In the genomic region with DNA sequence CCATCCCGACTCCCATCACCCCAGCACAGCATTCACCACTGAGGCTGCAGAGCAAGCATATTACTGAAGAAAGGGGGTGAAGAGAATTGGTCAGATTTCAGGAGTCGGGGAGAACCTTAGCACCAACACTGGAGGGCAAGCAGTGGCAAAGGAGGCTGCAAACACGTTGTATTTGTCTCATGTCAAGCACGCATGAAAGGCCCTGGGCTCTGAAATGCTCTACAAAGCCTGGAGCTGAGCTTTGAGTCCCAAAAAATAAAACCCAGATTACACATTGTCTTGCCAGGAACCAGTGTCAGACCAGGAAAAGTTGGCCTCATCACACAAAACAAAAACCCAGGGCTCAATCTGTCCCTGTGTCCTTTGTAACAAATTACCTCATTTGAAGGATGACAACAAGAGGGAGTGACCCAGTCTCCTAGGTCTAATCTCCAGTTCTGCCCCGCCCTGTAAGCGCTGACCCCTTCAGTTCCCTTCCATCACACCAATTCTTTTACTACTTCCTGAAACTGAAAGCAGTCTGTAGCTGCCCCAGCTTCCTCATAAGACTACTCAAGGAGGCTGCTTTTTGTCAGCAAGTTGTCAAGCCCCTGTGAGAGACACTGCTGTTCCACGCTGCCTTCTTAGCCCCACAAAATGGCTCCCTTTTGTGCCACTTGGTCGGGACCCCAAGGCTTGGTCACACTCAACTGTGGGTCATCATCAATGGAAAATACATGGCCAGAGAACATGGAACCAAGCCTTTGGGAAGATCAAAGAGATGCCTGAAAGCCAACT, we compare ENCODE assay signal across 7 mouse cellular contexts. TPM values are rescaled to one million over a fixed set of nuclear protein-coding genes. Genes with fewer than 3 reads are reported as not detected.
DNase-seq lines count a peak whose midpoint lies in the region; ATAC-seq and TF ChIP-seq lines count a peak whose summit lies in the region.

No protein-coding gene starts in this region.

- no peak for ATAC-seq in heart, embryonic 15.5 days (replicated peaks; ENCODE audit: insufficient number of reproducible peaks, insufficient read depth, low FRiP score, low read depth)
- no peak for ATAC-seq in liver, embryonic 12.5 days

- H3K36me3 ChIP-seq in ES-E14 (ENCODE audit: control insufficient read depth, insufficient read depth, low read length, poor library complexity, severe bottlenecking) (peaks cover 4% of the 10 kb centered on the region; the same call in 1 of the 2 replicates), myocyte (ENCODE audit: control insufficient read depth, insufficient read depth) (no peaks in the 10 kb centered on the region)
- H3K36me3 ChIP-seq in heart, embryonic 15.5 days: no peaks in the 10 kb centered on the region
- H3K36me3 ChIP-seq in liver, embryonic 12.5 days: peaks cover 11% of the 10 kb centered on the region

- no peaks in the 10 kb centered on the region for H3K27me3 ChIP-seq in heart, embryonic 15.5 days
- H3K27me3 ChIP-seq in liver, embryonic 12.5 days (replicated peaks): no peaks in the 10 kb centered on the region
- no peaks in the 10 kb centered on the region for H3K27me3 ChIP-seq in myocyte (ENCODE audit: control insufficient read depth, insufficient read depth, insufficient read length)

- H3K4me3 ChIP-seq in ES-E14 (ENCODE audit: insufficient read depth in 1 of 2, low read depth in 1 of 2, low read length in 2 of 2, poor library complexity in 1 of 2, severe bottlenecking in 1 of 2): peak overlapping the region; percentile 74 to 99
- peak overlapping the region; percentile 92 for H3K4me3 ChIP-seq in brown adipose tissue, adult 24 weeks (ENCODE audit: insufficient read depth, low read depth, low read length)
- H3K4me3 ChIP-seq in heart, embryonic 15.5 days: peak overlapping the region; percentile 86
- H3K4me3 ChIP-seq in liver, embryonic 12.5 days: peak overlapping the region; percentile 88
- H3K4me3 ChIP-seq in myocyte: peak overlapping the region; percentile 92

- peaks cover 64% of the 10 kb centered on the region for H3K79me2 ChIP-seq in myocyte (ENCODE audit: control insufficient read depth, insufficient read depth)

- peak overlapping the region; percentile 59 for H3ac ChIP-seq in myocyte (ENCODE audit: control insufficient read depth, insufficient read length)

- no peaks in the 10 kb centered on the region for H3K9me3 ChIP-seq in ES-E14 (ENCODE audit: control insufficient read depth, insufficient read depth, low read depth, low read length)
- H3K9me3 ChIP-seq in heart, embryonic 15.5 days (replicated peaks): no peaks in the 10 kb centered on the region
- no peaks in the 10 kb centered on the region for H3K9me3 ChIP-seq in liver, embryonic 12.5 days (replicated peaks)

- no peak for TF ChIP-seq POLR2A in myocyte (IDR thresholded peaks at IDR 0.05; ENCODE audit: insufficient read length, low read depth)

- peak overlapping the region; percentile 78 for H3K4me2 ChIP-seq in heart, embryonic 15.5 days
- H3K4me2 ChIP-seq in liver, embryonic 12.5 days: peak overlapping the region; percentile 91
- H3K4me2 ChIP-seq in myocyte (ENCODE audit: low read depth): peak overlapping the region; percentile 96

- in situ Hi-C loops in ES-E14 (cut with MboI; ENCODE audit: low sequenced_read_pairs in 2 of 2, unreplicated experiment in 2 of 2): no loop called here

- peak overlapping the region; percentile 98; the same call in 1 of the 2 replicates for H3K9ac ChIP-seq in ES-E14 (ENCODE audit: insufficient read depth, low read depth, low read length, poor library complexity, severe bottlenecking)
- peak overlapping the region; percentile 83 for H3K9ac ChIP-seq in heart, embryonic 15.5 days
- peak overlapping the region; percentile 94 for H3K9ac ChIP-seq in liver, embryonic 12.5 days

- H3K27ac ChIP-seq in ES-E14 (ENCODE audit: insufficient read depth, low read depth, low read length, poor library complexity, severe bottlenecking): no peak overlapping the region
- H3K27ac ChIP-seq in brown adipose tissue, adult 24 weeks (replicated peaks; ENCODE audit: low read depth, low read length): peak overlapping the region; percentile 59
- H3K27ac ChIP-seq in heart, embryonic 15.5 days: peak overlapping the region; percentile 81
- peak overlapping the region; percentile 93 for H3K27ac ChIP-seq in liver, embryonic 12.5 days

- 22% methylated on average over 8 of the region's 8 CpGs for WGBS in heart, embryonic 15.5 days
- WGBS in liver, embryonic 12.5 days (ENCODE audit: insufficient replicate concordance): 28% methylated on average over 8 of the region's 8 CpGs

- no peak for DNase-seq in ES-E14 (ENCODE audit: low read depth, low spot score)
- peak; percentile 48 to 51 for DNase-seq in thymus, postnatal 36 days
- no peak for DNase-seq in right cerebral cortex, adult 18-20 months

- H3K4me1 ChIP-seq in ES-E14 (ENCODE audit: control insufficient read depth in 2 of 2, insufficient read depth in 2 of 2, low read length in 2 of 2, poor library complexity in 1 of 2): peaks cover 11 to 24% of the 10 kb centered on the region in 2 experiments; a peak in 3 of 4 replicates
- peaks cover 16% of the 10 kb centered on the region for H3K4me1 ChIP-seq in brown adipose tissue, adult 24 weeks (ENCODE audit: control insufficient read depth, insufficient read depth, insufficient read length, low read length)
- H3K4me1 ChIP-seq in heart, embryonic 15.5 days (replicated peaks): peaks cover 57% of the 10 kb centered on the region
- peaks cover 65% of the 10 kb centered on the region for H3K4me1 ChIP-seq in liver, embryonic 12.5 days

TF ChIP-seq in ES-E14, 5 proteins besides CTCF, POLR2A, EP300 and RAD21:
- TF ChIP-seq ZC3H11A (IDR thresholded peaks at IDR 0.05; ENCODE audit: borderline replicate concordance, low read depth, low read length) (no peak), CHD2 (IDR thresholded peaks at IDR 0.05; ENCODE audit: low read depth, low read length) (no peak), ZNF384 (IDR thresholded peaks at IDR 0.05; ENCODE audit: low read depth, low read length) (no peak), MAFK (IDR thresholded peaks at IDR 0.05; ENCODE audit: insufficient read depth, low read depth, low read length) (no peak), HCFC1 (IDR thresholded peaks at IDR 0.05; ENCODE audit: borderline replicate concordance, insufficient read depth, low read length) (no peak)

TF ChIP-seq in myocyte, 11 proteins besides CTCF, POLR2A, EP300 and RAD21:
- no peak for TF ChIP-seq SRF (IDR thresholded peaks at IDR 0.05; ENCODE audit: control insufficient read depth, insufficient read length, low read depth)
- no peak for TF ChIP-seq REST (IDR thresholded peaks at IDR 0.05; ENCODE audit: insufficient read depth, insufficient read length)
- no peak for TF ChIP-seq MAX (IDR thresholded peaks at IDR 0.05; ENCODE audit: low read depth)
- TF ChIP-seq CEBPB (IDR thresholded peaks at IDR 0.05; ENCODE audit: insufficient read depth, poor library complexity, severe bottlenecking): no peak
- TF ChIP-seq POLR2AphosphoS2 (IDR thresholded peaks at IDR 0.05; ENCODE audit: insufficient read length, low read depth): peak; percentile 26

RNA-seq across cellular contexts. Expression of gene Jpt1, which starts 1.6 kb away (rescaled TPM):
- total RNA-seq in ES-E14 (2012; rRNA removed): 164 and 205 TPM in 2 replicates
- 21.2 and 21.5 TPM in 2 replicates for polyA plus RNA-seq in brown adipose tissue, adult 24 weeks (2012; ENCODE audit: insufficient read depth, insufficient read length, missing spikeins)
- polyA plus RNA-seq in heart, embryonic 15.5 days (2015; fragmentation: Nextera tagmentation; extraction: Ambion mirVana): 480 and 515 TPM in 2 replicates
- polyA plus RNA-seq in liver, embryonic 12.5 days (2016; fragmentation: Nextera tagmentation; extraction: Ambion mirVana): 307 and 318 TPM in 2 replicates
- polyA plus RNA-seq in myocyte (2012; fragmentation: generic; extraction: Trizol): 386 TPM

RNA-seq across cellular contexts. Expression of gene Nt5c, which starts 20.9 kb away (rescaled TPM):
- 37.2 and 50.5 TPM in 2 replicates for total RNA-seq in ES-E14 (2012; rRNA removed)
- polyA plus RNA-seq in brown adipose tissue, adult 24 weeks (2012; ENCODE audit: insufficient read depth, insufficient read length, missing spikeins): 19.1 and 20.9 TPM in 2 replicates
- polyA plus RNA-seq in heart, embryonic 15.5 days (2015; fragmentation: Nextera tagmentation; extraction: Ambion mirVana): 49.6 and 62.1 TPM in 2 replicates
- 68.4 and 69.0 TPM in 2 replicates for polyA plus RNA-seq in liver, embryonic 12.5 days (2016; fragmentation: Nextera tagmentation; extraction: Ambion mirVana)
- polyA plus RNA-seq in myocyte (2012; fragmentation: generic; extraction: Trizol): 64.0 TPM

RNA-seq across cellular contexts. Expression of gene Sumo2, which starts 23.5 kb away (rescaled TPM):
- total RNA-seq in ES-E14 (2012; rRNA removed): 325 and 579 TPM in 2 replicates
- polyA plus RNA-seq in brown adipose tissue, adult 24 weeks (2012; ENCODE audit: insufficient read depth, insufficient read length, missing spikeins): 310 and 336 TPM in 2 replicates
- 566 and 571 TPM in 2 replicates for polyA plus RNA-seq in heart, embryonic 15.5 days (2015; fragmentation: Nextera tagmentation; extraction: Ambion mirVana)
- 574 and 585 TPM in 2 replicates for polyA plus RNA-seq in liver, embryonic 12.5 days (2016; fragmentation: Nextera tagmentation; extraction: Ambion mirVana)
- 176 TPM for polyA plus RNA-seq in myocyte (2012; fragmentation: generic; extraction: Trizol)

RNA-seq across cellular contexts. Expression of gene Armc7, which starts 37.1 kb away (rescaled TPM):
- total RNA-seq in ES-E14 (2012; rRNA removed): 4.8 and 5.0 TPM in 2 replicates
- 4.1 TPM in 2 replicates for polyA plus RNA-seq in brown adipose tissue, adult 24 weeks (2012; ENCODE audit: insufficient read depth, insufficient read length, missing spikeins)
- 4.6 and 6.2 TPM in 2 replicates for polyA plus RNA-seq in heart, embryonic 15.5 days (2015; fragmentation: Nextera tagmentation; extraction: Ambion mirVana)
- polyA plus RNA-seq in liver, embryonic 12.5 days (2016; fragmentation: Nextera tagmentation; extraction: Ambion mirVana): 4.0 and 4.2 TPM in 2 replicates
- 6.2 TPM for polyA plus RNA-seq in myocyte (2012; fragmentation: generic; extraction: Trizol)

RNA-seq across cellular contexts. Expression of gene Slc16a5, which starts 50.3 kb away (rescaled TPM):
- 1.1 and 1.6 TPM in 2 replicates for total RNA-seq in ES-E14 (2012; rRNA removed)
- polyA plus RNA-seq in brown adipose tissue, adult 24 weeks (2012; ENCODE audit: insufficient read depth, insufficient read length, missing spikeins): not detected in 2 replicates
- 0.57 and 5.0 TPM in 2 replicates for polyA plus RNA-seq in heart, embryonic 15.5 days (2015; fragmentation: Nextera tagmentation; extraction: Ambion mirVana)
- polyA plus RNA-seq in liver, embryonic 12.5 days (2016; fragmentation: Nextera tagmentation; extraction: Ambion mirVana): 0.08 and 0.10 TPM in 2 replicates
- polyA plus RNA-seq in myocyte (2012; fragmentation: generic; extraction: Trizol): 0.10 TPM

Comparison
In these comparisons a context has a peak if more than half of its experiments do, and no peak if none do; other contexts are left out.
1. DNase-seq: peak in thymus, postnatal 36 days (2 of 2); none in ES-E14 (single experiment) and right cerebral cortex, adult 18-20 months (single experiment).
2. RNA of gene Jpt1, which starts 1.6 kb away (polyA plus RNA-seq): 480 to 515 TPM in heart, embryonic 15.5 days, 386 TPM in myocyte (single experiment) and 307 to 318 TPM in liver, embryonic 12.5 days; 21.2 to 21.5 TPM in brown adipose tissue, adult 24 weeks; every median in the first group is over 10 times any median in the second.
3. Peak in every context shown above with its lines, with median percentiles within 50 percentile points of each other: H3K4me3 ChIP-seq, H3K9ac ChIP-seq and H3K4me2 ChIP-seq.